9 mouse cellular contexts compared by ENCODE assay signal in genomic region chr11:80818060-80818697, GRCm38 (mm10). TPM values are rescaled to one million over a fixed set of nuclear protein-coding genes. Genes with fewer than 3 reads are reported as not detected.
A peak's percentile ranks its signal among the peaks of the same experiment; 100 is the strongest.
DNase-seq lines count a peak whose midpoint lies in the region; ATAC-seq and TF ChIP-seq lines count a peak whose summit lies in the region.
"Had no signal": no experiment of that assay in that cellular context is flagged by ENCODE, and none has a peak within 500 bp of the region (broad histone marks: within the 10 kb centered on the region; RNA-seq: fewer than 3 reads in every experiment).

No protein-coding gene starts in this region.

- H3K36me3 ChIP-seq in ES-E14 (ENCODE audit: control insufficient read depth, insufficient read depth, low read length, poor library complexity, severe bottlenecking) = no peaks in the 10 kb centered on the region
- H3K36me3 ChIP-seq in forebrain, embryonic 15.5 days = 0 out of 2 replicates have a peak, but pooled peaks cover 3% of the 10 kb centered on the region

- peaks cover 5 to 22% of the 10 kb centered on the region in 2 experiments for H3K4me1 ChIP-seq in ES-E14 (ENCODE audit: control insufficient read depth in 2 of 2, insufficient read depth in 2 of 2, low read length in 2 of 2, poor library complexity in 1 of 2)
- H3K4me1 ChIP-seq in forebrain, embryonic 15.5 days = no peaks in the 10 kb centered on the region; the same call in 1 of the 2 replicates
- no peaks in the 10 kb centered on the region; the same call in 1 of the 2 replicates for H3K4me1 ChIP-seq in lung, adult 2 months (ENCODE audit: control insufficient read depth, insufficient read depth, low read length)

- WGBS in forebrain, embryonic 15.5 days = 44% methylated on average over 11 of the region's 11 CpGs
- WGBS in lung, adult 2 months = 44% methylated on average over 11 of the region's 11 CpGs

- ATAC-seq in forebrain, embryonic 15.5 days (replicated peaks) = peak; percentile 29; the same call in 1 of the 2 replicates

- no peaks in the 10 kb centered on the region for H3K9me3 ChIP-seq in ES-E14 (ENCODE audit: control insufficient read depth, insufficient read depth, low read depth, low read length)
- no peaks in the 10 kb centered on the region for H3K9me3 ChIP-seq in forebrain, embryonic 15.5 days

- intact Hi-C loops in heart, postnatal 25 days (cut with DNase I) = loop anchor here (1.0 kb wide), 1 partner anchor 122 kb away; no protein-coding TSS in a partner anchor

- in situ Hi-C loops in ES-E14 (cut with MboI; ENCODE audit: low sequenced_read_pairs in 2 of 2, unreplicated experiment in 2 of 2) = no loop called here

- H3K4me3 ChIP-seq in ES-E14 (ENCODE audit: insufficient read depth in 1 of 2, low read depth in 1 of 2, low read length in 2 of 2, poor library complexity in 1 of 2, severe bottlenecking in 1 of 2) = peak overlapping the region; percentile 54 to 59
- no peak overlapping the region for H3K4me3 ChIP-seq in forebrain, embryonic 15.5 days
- no peak overlapping the region for H3K4me3 ChIP-seq in layer of hippocampus, adult 2 months
- H3K4me3 ChIP-seq in lung, adult 2 months (replicated peaks; ENCODE audit: extremely low read depth, low read depth, low read length) = no peak overlapping the region

- DNase-seq in ES-E14 (ENCODE audit: low read depth, low spot score) = peak; percentile 98
- peak; percentile 89 for DNase-seq in c-Kit-positive CD71-positive TER-119-positive erythroid progenitor cells, embryonic 14.5 days (ENCODE audit: low spot score)
- DNase-seq in heart, postnatal 25 days (ENCODE audit: low spot score) = peak; percentile 49
- DNase-seq in layer of hippocampus, adult 2 months (ENCODE audit: low spot score in 2 of 2) = peak; percentile 41 to 54
- DNase-seq in lung, adult 2 months = peak; percentile 82
- peak; percentile 54 for DNase-seq in retina, adult 2 months (ENCODE audit: low read depth, low spot score)
- DNase-seq in thymus, postnatal 36 days = peak; percentile 15 to 16

- H3K4me2 ChIP-seq in forebrain, embryonic 15.5 days (replicated peaks) = no peak overlapping the region

- no peak for TF ChIP-seq POLR2A in lung, adult 2 months (IDR thresholded peaks at IDR 0.05; ENCODE audit: borderline replicate concordance, extremely low read depth, low read depth, low read length)

- peak; percentile 96 for TF ChIP-seq CTCF in layer of hippocampus, adult 2 months (conservative IDR thresholded peaks at IDR 0.05)
- peak; percentile 56 for TF ChIP-seq CTCF in lung, adult 2 months (IDR thresholded peaks at IDR 0.05; ENCODE audit: insufficient read depth, low read length)

- H3K9ac ChIP-seq in ES-E14 (ENCODE audit: insufficient read depth, low read depth, low read length, poor library complexity, severe bottlenecking) = peak overlapping the region; percentile 67
- H3K9ac ChIP-seq in forebrain, embryonic 15.5 days (replicated peaks) = no peak overlapping the region

- H3K27ac ChIP-seq in ES-E14 (ENCODE audit: insufficient read depth, low read depth, low read length, poor library complexity, severe bottlenecking) = peak overlapping the region; percentile 64; the same call in 1 of the 2 replicates
- H3K27ac ChIP-seq in forebrain, embryonic 15.5 days (replicated peaks) = no peak overlapping the region
- no peak overlapping the region for H3K27ac ChIP-seq in layer of hippocampus, adult 2 months

- H3K27me3 ChIP-seq in forebrain, embryonic 15.5 days = no peaks in the 10 kb centered on the region

TF ChIP-seq in ES-E14, 5 proteins besides CTCF, POLR2A, EP300 and RAD21:
- TF ChIP-seq CHD2 (IDR thresholded peaks at IDR 0.05; ENCODE audit: low read depth, low read length) (peak; percentile 64), HCFC1 (IDR thresholded peaks at IDR 0.05; ENCODE audit: borderline replicate concordance, insufficient read depth, low read length) (no peak)

RNA-seq across cellular contexts. Expression of gene Tmem98, which starts 8.2 kb away (rescaled TPM):
- 12.1 and 18.0 TPM in 2 replicates for total RNA-seq in ES-E14 (2012; rRNA removed)
- polyA plus RNA-seq in forebrain, embryonic 15.5 days (2015; fragmentation: Nextera tagmentation; extraction: Ambion mirVana) = 39.9 and 40.2 TPM in 2 replicates
- total RNA-seq in heart, postnatal 25 days (2021) = 10 to 100 TPM; 14.7 to 14.8 TPM
- total RNA-seq in layer of hippocampus, adult 2 months (2021) = 1 to 10 TPM; 6.0 to 9.0 TPM
- polyA plus RNA-seq in lung, adult 2 months (2012; rRNA removed) = 62.4 and 74.1 TPM in 2 replicates

RNA-seq across cellular contexts. Expression of gene Myo1d, which starts 38.4 kb away (rescaled TPM):
- 2.7 and 2.9 TPM in 2 replicates for total RNA-seq in ES-E14 (2012; rRNA removed)
- polyA plus RNA-seq in forebrain, embryonic 15.5 days (2015; fragmentation: Nextera tagmentation; extraction: Ambion mirVana) = 1.6 and 1.9 TPM in 2 replicates
- total RNA-seq in heart, postnatal 25 days (2021) = 10 to 100 TPM in 1 of 2 experiments, 1 to 10 TPM in 1; 8.7 to 10.9 TPM
- total RNA-seq in layer of hippocampus, adult 2 months (2021) = 1 to 10 TPM; 6.2 to 8.0 TPM
- 69.4 and 80.4 TPM in 2 replicates for polyA plus RNA-seq in lung, adult 2 months (2012; rRNA removed)

RNA-seq across cellular contexts. Expression of gene Spaca3, which starts 40.0 kb away (rescaled TPM):
- not detected in 2 replicates for total RNA-seq in ES-E14 (2012; rRNA removed)
- polyA plus RNA-seq in forebrain, embryonic 15.5 days (2015; fragmentation: Nextera tagmentation; extraction: Ambion mirVana) = not detected in 2 replicates
- not detected for total RNA-seq in heart, postnatal 25 days (2021)
- not detected for total RNA-seq in layer of hippocampus, adult 2 months (2021)
- polyA plus RNA-seq in lung, adult 2 months (2012; rRNA removed) = 0.29 TPM in 1 of 2 replicates, not detected in the other
- total RNA-seq: layer of hippocampus, adult 18-20 months had no signal

Comparison
In these comparisons a context has a peak if more than half of its experiments do, and no peak if none do; other contexts are left out.
1. DNase-seq: peak in every context shown above with its lines; median percentile 98 in ES-E14; 89 in c-Kit-positive CD71-positive TER-119-positive erythroid progenitor cells, embryonic 14.5 days; 82 in lung, adult 2 months; 54 in retina, adult 2 months; 49 in heart, postnatal 25 days; 48 in layer of hippocampus, adult 2 months; 16 in thymus, postnatal 36 days.
2. H3K4me3 ChIP-seq: peak in ES-E14 (2 of 2); none in forebrain, embryonic 15.5 days (single experiment), layer of hippocampus, adult 2 months (single experiment) and lung, adult 2 months (single experiment).